Mouse (Mus musculus): ENCODE results near the gene Hk1. TPM values are rescaled to one million over a fixed set of nuclear protein-coding genes. Genes with fewer than 3 reads are reported as not detected.

The Hk1 gene
- polyA plus RNA-seq, 1 experiment from 2014 or later, result 27.6 TPM

GRCm38 (mm10) chr10:62336601-62337578, 42.8 kb downstream of the Hk1 start:
- Histone ChIP-seq H3K27me3 (replicated peaks; ENCODE audit: control insufficient read depth, insufficient read depth, low read length) (no peaks in the 10 kb centered on the region), H3K36me3 (ENCODE audit: control insufficient read depth, insufficient read depth, low read length) (no peaks in the 10 kb centered on the region), H3K9me3 (ENCODE audit: control insufficient read depth, low read length) (no peaks in the 10 kb centered on the region), H3K4me1 (ENCODE audit: control insufficient read depth, insufficient read depth, low read length) (peaks cover 36% of the 10 kb centered on the region), H3K9ac (ENCODE audit: low read depth, low read length) (no peak overlapping the region), H3K4me2 (ENCODE audit: low read depth, low read length) (no peak overlapping the region), H3K27ac (ENCODE audit: low read length) (peak overlapping the region; percentile 39; the same call in 1 of the 2 replicates), H3K4me3 (ENCODE audit: low read length) (no peak overlapping the region)
- WGBS, result 38% methylated on average over 12 of the region's 12 CpGs
- ATAC-seq, result no peak

GRCm38 (mm10) chr10:62335423-62335776, 44.3 kb downstream of the Hk1 start:
- Histone ChIP-seq H3K4me2 (ENCODE audit: low read depth, low read length) (no peak overlapping the region), H3K4me1 (ENCODE audit: control insufficient read depth, insufficient read depth, low read length) (peaks cover 32% of the 10 kb centered on the region), H3K27ac (ENCODE audit: low read length) (no peak overlapping the region), H3K9me3 (ENCODE audit: control insufficient read depth, low read length) (no peaks in the 10 kb centered on the region), H3K4me3 (ENCODE audit: low read length) (no peak overlapping the region), H3K36me3 (ENCODE audit: control insufficient read depth, insufficient read depth, low read length) (no peaks in the 10 kb centered on the region), H3K9ac (ENCODE audit: low read depth, low read length) (no peak overlapping the region), H3K27me3 (replicated peaks; ENCODE audit: control insufficient read depth, insufficient read depth, low read length) (no peaks in the 10 kb centered on the region)
- 32% methylated on average over 6 of the region's 6 CpGs for WGBS
- ATAC-seq, result no peak

- H3K27me3 ChIP-seq (replicated peaks; ENCODE audit: control insufficient read depth, insufficient read depth, low read length), result no peaks in the 10 kb centered on the region
- no peak overlapping the region for H3K27ac ChIP-seq (ENCODE audit: low read length)
- H3K4me3 ChIP-seq (ENCODE audit: low read length), result no peak overlapping the region
- no peaks in the 10 kb centered on the region for H3K36me3 ChIP-seq (ENCODE audit: control insufficient read depth, insufficient read depth, low read length)
- no peaks in the 10 kb centered on the region for H3K9me3 ChIP-seq (ENCODE audit: control insufficient read depth, low read length)
- WGBS, result 66% methylated on average over 20 of the region's 20 CpGs
- H3K9ac ChIP-seq (ENCODE audit: low read depth, low read length), result no peak overlapping the region
- no peak overlapping the region for H3K4me2 ChIP-seq (ENCODE audit: low read depth, low read length)
- peaks cover 32% of the 10 kb centered on the region for H3K4me1 ChIP-seq (ENCODE audit: control insufficient read depth, insufficient read depth, low read length)
- no peak for ATAC-seq
These were observed 44.9 kb downstream of the Hk1 start for GRCm38 (mm10) chr10:62334686-62335422.

GRCm38 (mm10) chr10:62333269-62333668, 46.4 kb downstream of the Hk1 start:
- Histone ChIP-seq H3K9ac (ENCODE audit: low read depth, low read length) (no peak overlapping the region), H3K4me2 (ENCODE audit: low read depth, low read length) (no peak overlapping the region), H3K4me1 (ENCODE audit: control insufficient read depth, insufficient read depth, low read length) (peaks cover 22% of the 10 kb centered on the region), H3K4me3 (ENCODE audit: low read length) (no peak overlapping the region), H3K27ac (ENCODE audit: low read length) (no peak overlapping the region), H3K36me3 (ENCODE audit: control insufficient read depth, insufficient read depth, low read length) (no peaks in the 10 kb centered on the region), H3K27me3 (replicated peaks; ENCODE audit: control insufficient read depth, insufficient read depth, low read length) (no peaks in the 10 kb centered on the region), H3K9me3 (ENCODE audit: control insufficient read depth, low read length) (no peaks in the 10 kb centered on the region)
- WGBS, result 76% methylated on average over 14 of the region's 14 CpGs
- ATAC-seq, result no peak

GRCm38 (mm10) chr10:62332514-62332913, 47.2 kb downstream of the Hk1 start:
- Histone ChIP-seq H3K4me1 (ENCODE audit: control insufficient read depth, insufficient read depth, low read length) (peaks cover 20% of the 10 kb centered on the region), H3K36me3 (ENCODE audit: control insufficient read depth, insufficient read depth, low read length) (no peaks in the 10 kb centered on the region), H3K4me3 (ENCODE audit: low read length) (peak overlapping the region; percentile 13; the same call in 1 of the 2 replicates), H3K9me3 (ENCODE audit: control insufficient read depth, low read length) (no peaks in the 10 kb centered on the region), H3K9ac (ENCODE audit: low read depth, low read length) (peak overlapping the region; percentile 53), H3K4me2 (ENCODE audit: low read depth, low read length) (peak overlapping the region; percentile 39), H3K27ac (ENCODE audit: low read length) (peak overlapping the region; percentile 52; the same call in 1 of the 2 replicates), H3K27me3 (replicated peaks; ENCODE audit: control insufficient read depth, insufficient read depth, low read length) (no peaks in the 10 kb centered on the region)
- WGBS, result 23% methylated on average over 7 of the region's 7 CpGs
- ATAC-seq, result peak; percentile 78

GRCm38 (mm10) chr10:62331771-62332170, 47.9 kb downstream of the Hk1 start:
- H3K27me3 ChIP-seq (replicated peaks; ENCODE audit: control insufficient read depth, insufficient read depth, low read length), result no peaks in the 10 kb centered on the region
- no peak overlapping the region for H3K4me3 ChIP-seq (ENCODE audit: low read length)
- H3K9ac ChIP-seq (ENCODE audit: low read depth, low read length), result no peak overlapping the region
- WGBS, result 82% methylated on average over 12 of the region's 12 CpGs
- H3K4me1 ChIP-seq (ENCODE audit: control insufficient read depth, insufficient read depth, low read length), result peaks cover 15% of the 10 kb centered on the region
- no peak overlapping the region for H3K27ac ChIP-seq (ENCODE audit: low read length)
- no peak for ATAC-seq
- no peaks in the 10 kb centered on the region for H3K36me3 ChIP-seq (ENCODE audit: control insufficient read depth, insufficient read depth, low read length)
- no peaks in the 10 kb centered on the region for H3K9me3 ChIP-seq (ENCODE audit: control insufficient read depth, low read length)
- peak overlapping the region; percentile 39; the same call in 1 of the 2 replicates for H3K4me2 ChIP-seq (ENCODE audit: low read depth, low read length)

- Histone ChIP-seq H3K36me3 (ENCODE audit: control insufficient read depth, insufficient read depth, low read length) (no peaks in the 10 kb centered on the region), H3K9me3 (ENCODE audit: control insufficient read depth, low read length) (no peaks in the 10 kb centered on the region), H3K27ac (ENCODE audit: low read length) (no peak overlapping the region), H3K4me2 (ENCODE audit: low read depth, low read length) (no peak overlapping the region), H3K9ac (ENCODE audit: low read depth, low read length) (no peak overlapping the region), H3K27me3 (replicated peaks; ENCODE audit: control insufficient read depth, insufficient read depth, low read length) (no peaks in the 10 kb centered on the region), H3K4me3 (ENCODE audit: low read length) (no peak overlapping the region), H3K4me1 (ENCODE audit: control insufficient read depth, insufficient read depth, low read length) (peaks cover 15% of the 10 kb centered on the region)
- WGBS, result 94% methylated on average over 9 of the region's 9 CpGs
- ATAC-seq, result no peak
These were observed 48.4 kb downstream of the Hk1 start for GRCm38 (mm10) chr10:62331296-62331695.

GRCm38 (mm10) chr10:62329846-62330245, 49.9 kb downstream of the Hk1 start:
- Histone ChIP-seq H3K9me3 (ENCODE audit: control insufficient read depth, low read length) (no peaks in the 10 kb centered on the region), H3K4me2 (ENCODE audit: low read depth, low read length) (no peak overlapping the region), H3K4me3 (ENCODE audit: low read length) (no peak overlapping the region), H3K9ac (ENCODE audit: low read depth, low read length) (no peak overlapping the region), H3K27me3 (replicated peaks; ENCODE audit: control insufficient read depth, insufficient read depth, low read length) (no peaks in the 10 kb centered on the region), H3K27ac (ENCODE audit: low read length) (no peak overlapping the region), H3K4me1 (ENCODE audit: control insufficient read depth, insufficient read depth, low read length) (peaks cover 9% of the 10 kb centered on the region), H3K36me3 (ENCODE audit: control insufficient read depth, insufficient read depth, low read length) (no peaks in the 10 kb centered on the region)
- ATAC-seq, result no peak
- WGBS, result 56% methylated on average over 7 of the region's 7 CpGs

GRCm38 (mm10) chr10:62328886-62329412, 50.8 kb downstream of the Hk1 start:
- peaks cover 9% of the 10 kb centered on the region for H3K4me1 ChIP-seq (ENCODE audit: control insufficient read depth, insufficient read depth, low read length)
- no peaks in the 10 kb centered on the region for H3K27me3 ChIP-seq (replicated peaks; ENCODE audit: control insufficient read depth, insufficient read depth, low read length)
- H3K4me3 ChIP-seq (ENCODE audit: low read length), result no peak overlapping the region
- no peak overlapping the region for H3K27ac ChIP-seq (ENCODE audit: low read length)
- no peak overlapping the region for H3K9ac ChIP-seq (ENCODE audit: low read depth, low read length)
- ATAC-seq, result no peak
- no peaks in the 10 kb centered on the region for H3K9me3 ChIP-seq (ENCODE audit: control insufficient read depth, low read length)
- no peaks in the 10 kb centered on the region for H3K36me3 ChIP-seq (ENCODE audit: control insufficient read depth, insufficient read depth, low read length)
- no peak overlapping the region for H3K4me2 ChIP-seq (ENCODE audit: low read depth, low read length)
- 90% methylated on average over 10 of the region's 10 CpGs for WGBS

Data from intestine, embryonic 16.5 days (tissue).